Mouse (Mus musculus): ENCODE measurements around the gene Hnrnpu. TPM values are rescaled to one million over a fixed set of nuclear protein-coding genes. Genes with fewer than 3 reads are reported as not detected.
"Not testable (repeated sequence)": the region's sequence is repeated elsewhere in the genome, so short reads cannot be mapped to it uniquely, and the experiment has no call there.

Gene Hnrnpu
- polyA plus RNA-seq, 1 experiment from 2014 or later: 369 TPM

DNA sequence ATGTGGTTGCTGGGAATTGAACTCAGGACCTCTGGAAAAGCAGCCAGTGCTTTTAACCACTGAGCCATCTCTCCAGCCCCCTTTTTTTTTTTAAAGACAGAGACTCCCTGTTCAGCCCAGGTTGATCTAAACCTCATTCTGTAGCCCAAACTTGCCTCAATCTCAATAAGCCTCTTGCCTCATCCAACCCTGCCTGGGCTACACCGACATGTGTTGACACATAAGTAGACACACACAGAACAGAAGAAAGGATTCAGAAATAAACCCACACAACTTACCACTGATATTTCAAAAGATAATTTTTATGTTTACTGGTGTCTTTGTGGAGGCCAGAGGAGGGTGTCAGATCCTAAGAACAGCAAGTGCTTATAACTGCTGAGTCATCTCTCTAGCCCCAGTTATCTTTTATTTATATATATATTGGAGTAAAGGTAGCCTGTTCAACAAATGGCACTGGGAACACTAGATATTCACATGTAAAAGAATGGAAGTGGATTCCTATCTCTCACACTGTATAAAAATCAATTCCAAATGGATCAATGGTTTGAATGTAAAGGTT, 24.5 kb downstream of the Hnrnpu start:
- peaks cover 13% of the 10 kb centered on the region for H3K4me1 ChIP-seq (ENCODE audit: control insufficient read depth, insufficient read depth, low read length)
- no peak overlapping the region for H3K9ac ChIP-seq (replicated peaks; ENCODE audit: low read length)
- ATAC-seq (ENCODE audit: low FRiP score, low TSS enrichment) (no peak), DNase-seq (no peak)
- no peaks in the 10 kb centered on the region for H3K36me3 ChIP-seq (ENCODE audit: control insufficient read depth, insufficient read depth, low read length)
- WGBS: 100% methylated on average over 1 of the region's 1 CpGs
- no peaks in the 10 kb centered on the region for H3K27me3 ChIP-seq (ENCODE audit: control insufficient read depth, insufficient read depth, low read length)
- H3K4me3 ChIP-seq (replicated peaks; ENCODE audit: low read depth, low read length): no peak overlapping the region
- no peaks in the 10 kb centered on the region for H3K9me3 ChIP-seq (ENCODE audit: control insufficient read depth, low read length)
- H3K4me2 ChIP-seq (ENCODE audit: low read length): no peak overlapping the region
- no peak overlapping the region for H3K27ac ChIP-seq (replicated peaks; ENCODE audit: low read depth, low read length)

DNA sequence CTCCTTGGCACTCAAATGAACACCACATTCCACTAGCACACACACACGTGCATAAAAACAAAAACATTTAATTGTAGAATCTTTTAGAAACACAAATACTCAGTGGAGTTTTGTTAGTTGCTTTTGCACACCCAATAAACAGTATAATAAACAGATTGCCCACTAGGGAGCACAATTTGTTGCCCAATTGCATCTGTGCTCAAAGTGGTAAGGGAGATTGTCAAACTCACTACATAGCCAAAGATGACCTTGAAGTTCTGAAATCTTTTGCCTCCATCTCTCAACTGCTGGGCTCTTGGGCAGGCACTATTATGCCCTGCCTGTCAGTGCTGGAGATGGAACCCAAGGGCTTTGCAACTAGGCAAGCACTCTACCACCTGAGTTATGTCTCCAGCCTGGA, 27.5 kb downstream of the Hnrnpu start:
- no peak overlapping the region for H3K4me3 ChIP-seq (replicated peaks; ENCODE audit: low read depth, low read length)
- 74% methylated on average over 1 of the region's 1 CpGs for WGBS
- DNase-seq (no peak), ATAC-seq (ENCODE audit: low FRiP score, low TSS enrichment) (no peak)
- no peak overlapping the region for H3K4me2 ChIP-seq (ENCODE audit: low read length)
- H3K27ac ChIP-seq (replicated peaks; ENCODE audit: low read depth, low read length): no peak overlapping the region
- no peaks in the 10 kb centered on the region for H3K27me3 ChIP-seq (ENCODE audit: control insufficient read depth, insufficient read depth, low read length)
- H3K9ac ChIP-seq (replicated peaks; ENCODE audit: low read length): no peak overlapping the region
- no peaks in the 10 kb centered on the region for H3K4me1 ChIP-seq (ENCODE audit: control insufficient read depth, insufficient read depth, low read length)
- H3K9me3 ChIP-seq (ENCODE audit: control insufficient read depth, low read length): no peaks in the 10 kb centered on the region
- no peaks in the 10 kb centered on the region for H3K36me3 ChIP-seq (ENCODE audit: control insufficient read depth, insufficient read depth, low read length)

DNA sequence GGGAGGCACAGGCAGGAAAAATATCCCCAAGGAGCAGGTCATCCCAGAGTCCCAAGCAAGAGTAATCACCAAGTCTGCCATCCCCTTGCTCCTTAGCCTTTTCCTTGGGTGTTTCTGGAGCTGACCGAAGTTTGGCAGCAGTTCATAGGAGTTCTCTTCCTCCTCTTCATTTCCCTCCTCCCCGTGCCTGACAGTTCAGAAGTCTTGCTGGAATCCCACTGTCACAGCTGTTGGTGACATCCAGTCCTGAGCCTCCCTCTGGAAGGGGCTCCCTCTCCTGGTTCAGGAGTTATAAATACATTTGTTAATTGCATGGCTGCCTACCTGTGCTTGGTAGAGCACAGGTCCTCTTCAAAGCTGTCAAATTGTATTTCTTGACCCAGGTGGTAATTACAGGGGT, 28.1 kb downstream of the Hnrnpu start:
- Histone ChIP-seq H3K9me3 (ENCODE audit: control insufficient read depth, low read length) (no peaks in the 10 kb centered on the region), H3K9ac (replicated peaks; ENCODE audit: low read length) (no peak overlapping the region), H3K27me3 (ENCODE audit: control insufficient read depth, insufficient read depth, low read length) (no peaks in the 10 kb centered on the region), H3K4me1 (ENCODE audit: control insufficient read depth, insufficient read depth, low read length) (no peaks in the 10 kb centered on the region), H3K27ac (replicated peaks; ENCODE audit: low read depth, low read length) (no peak overlapping the region), H3K36me3 (ENCODE audit: control insufficient read depth, insufficient read depth, low read length) (no peaks in the 10 kb centered on the region), H3K4me2 (ENCODE audit: low read length) (no peak overlapping the region), H3K4me3 (replicated peaks; ENCODE audit: low read depth, low read length) (no peak overlapping the region)
- ATAC-seq (ENCODE audit: low FRiP score, low TSS enrichment) (no peak), DNase-seq (no peak)
- WGBS: 89% methylated on average over 2 of the region's 2 CpGs

DNA sequence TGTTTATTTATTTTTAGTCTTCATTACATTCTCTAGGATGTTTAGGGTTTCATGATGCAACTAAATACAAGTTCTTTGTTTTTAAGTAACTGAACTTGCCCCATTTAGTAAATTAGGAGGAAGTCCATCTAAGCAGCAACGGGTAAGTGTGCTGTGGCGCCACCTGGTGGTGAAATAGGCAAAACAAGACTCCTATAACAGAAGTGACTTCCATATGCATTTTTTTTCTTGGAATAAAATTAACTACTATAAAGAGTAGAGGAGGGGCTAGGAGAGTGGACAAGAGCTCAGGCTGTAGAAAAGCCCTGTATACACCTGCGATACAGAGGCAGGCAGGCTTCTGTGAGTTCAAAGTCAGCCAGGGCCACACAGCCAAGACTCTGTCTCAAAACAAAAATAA, 34.2 kb downstream of the Hnrnpu start:
- no peak overlapping the region for H3K4me2 ChIP-seq (ENCODE audit: low read length)
- H3K36me3 ChIP-seq (ENCODE audit: control insufficient read depth, insufficient read depth, low read length): no peaks in the 10 kb centered on the region
- no peaks in the 10 kb centered on the region for H3K27me3 ChIP-seq (ENCODE audit: control insufficient read depth, insufficient read depth, low read length)
- no peaks in the 10 kb centered on the region for H3K4me1 ChIP-seq (ENCODE audit: control insufficient read depth, insufficient read depth, low read length)
- 23% methylated on average over 3 of the region's 3 CpGs for WGBS
- H3K4me3 ChIP-seq (replicated peaks; ENCODE audit: low read depth, low read length): no peak overlapping the region
- no peak overlapping the region for H3K27ac ChIP-seq (replicated peaks; ENCODE audit: low read depth, low read length)
- no peak overlapping the region for H3K9ac ChIP-seq (replicated peaks; ENCODE audit: low read length)
- ATAC-seq (ENCODE audit: low FRiP score, low TSS enrichment): no peak
- no peaks in the 10 kb centered on the region for H3K9me3 ChIP-seq (ENCODE audit: control insufficient read depth, low read length)
- peak; percentile 79 for DNase-seq

DNA sequence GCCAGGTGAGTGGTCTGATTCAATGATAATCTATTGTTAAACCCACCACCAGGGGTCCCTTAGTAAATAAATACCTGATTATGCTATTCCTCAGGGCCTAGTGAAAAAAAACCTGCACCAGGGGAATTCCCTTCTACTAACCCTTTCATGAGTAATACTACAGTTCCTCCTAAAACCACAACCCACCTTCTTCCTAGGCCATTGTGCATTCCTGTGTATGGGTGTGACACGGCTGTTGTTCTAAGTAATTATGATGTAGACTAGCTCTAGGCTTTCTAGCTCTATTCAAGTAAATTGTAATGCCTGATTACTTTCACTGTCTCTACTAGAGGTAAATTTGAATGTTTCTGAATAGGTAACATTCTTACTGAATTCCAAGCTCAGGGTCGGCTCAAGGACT, 36.3 kb downstream of the Hnrnpu start:
- not testable (repeated sequence) for H3K9me3 ChIP-seq (ENCODE audit: control insufficient read depth, low read length); H3K4me1 ChIP-seq (ENCODE audit: control insufficient read depth, insufficient read depth, low read length); DNase-seq; H3K4me2 ChIP-seq (ENCODE audit: low read length); H3K27ac ChIP-seq (replicated peaks; ENCODE audit: low read depth, low read length); H3K27me3 ChIP-seq (ENCODE audit: control insufficient read depth, insufficient read depth, low read length); ATAC-seq (ENCODE audit: low FRiP score, low TSS enrichment); H3K9ac ChIP-seq (replicated peaks; ENCODE audit: low read length); H3K4me3 ChIP-seq (replicated peaks; ENCODE audit: low read depth, low read length); H3K36me3 ChIP-seq (ENCODE audit: control insufficient read depth, insufficient read depth, low read length)
- WGBS: 86% methylated on average over 2 of the region's 2 CpGs

DNA sequence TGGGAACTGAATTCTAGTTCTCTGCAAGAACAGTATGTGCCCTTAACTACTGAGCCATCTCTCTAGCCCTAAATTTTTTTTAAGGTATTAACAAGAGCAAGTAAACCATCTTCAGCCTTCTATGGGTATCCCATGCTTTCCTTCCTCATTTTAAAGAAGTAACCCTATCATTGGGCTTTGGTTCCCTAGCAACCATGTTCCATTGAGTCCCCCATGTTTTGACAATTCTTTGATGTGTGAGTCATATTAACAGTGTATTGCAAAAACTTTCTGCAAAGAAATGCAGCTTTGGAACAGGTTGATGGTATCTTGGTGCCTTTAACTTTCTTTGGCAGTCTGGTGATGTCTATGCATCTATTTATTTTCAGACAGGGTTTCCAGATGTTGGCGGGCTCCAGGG, 43.5 kb downstream of the Hnrnpu start:
- H3K4me1 ChIP-seq (ENCODE audit: control insufficient read depth, insufficient read depth, low read length): no peaks in the 10 kb centered on the region
- no peak overlapping the region for H3K27ac ChIP-seq (replicated peaks; ENCODE audit: low read depth, low read length)
- H3K36me3 ChIP-seq (ENCODE audit: control insufficient read depth, insufficient read depth, low read length): no peaks in the 10 kb centered on the region
- H3K9me3 ChIP-seq (ENCODE audit: control insufficient read depth, low read length): no peaks in the 10 kb centered on the region
- 88% methylated on average over 1 of the region's 1 CpGs for WGBS
- no peak overlapping the region for H3K4me2 ChIP-seq (ENCODE audit: low read length)
- no peak overlapping the region for H3K9ac ChIP-seq (replicated peaks; ENCODE audit: low read length)
- H3K4me3 ChIP-seq (replicated peaks; ENCODE audit: low read depth, low read length): no peak overlapping the region
- DNase-seq (no peak), ATAC-seq (ENCODE audit: low FRiP score, low TSS enrichment) (no peak)
- H3K27me3 ChIP-seq (ENCODE audit: control insufficient read depth, insufficient read depth, low read length): no peaks in the 10 kb centered on the region

DNA sequence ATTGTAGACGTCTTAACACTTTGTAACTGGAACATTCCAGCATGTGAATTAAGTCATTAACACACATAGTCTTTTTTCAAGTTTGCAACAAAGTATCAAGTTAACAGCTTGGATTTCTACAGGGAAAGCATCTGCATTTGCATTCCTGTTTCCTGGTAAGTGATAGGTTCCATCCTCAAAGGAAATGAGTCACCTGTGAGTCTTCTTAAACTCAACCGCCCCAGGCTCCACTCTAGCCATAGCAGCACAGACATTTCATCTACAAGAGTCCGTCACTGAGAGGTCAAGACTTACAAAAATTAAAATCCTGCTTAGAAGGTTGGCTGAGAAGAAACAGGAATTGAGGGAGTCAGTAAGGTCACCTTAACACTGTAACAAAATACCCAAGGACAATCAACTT, 45.9 kb downstream of the Hnrnpu start:
- no peak overlapping the region for H3K27ac ChIP-seq (replicated peaks; ENCODE audit: low read depth, low read length)
- 91% methylated on average over 3 of the region's 3 CpGs for whole genome bisulfite sequencing
- no peaks in the 10 kb centered on the region for H3K27me3 ChIP-seq (ENCODE audit: control insufficient read depth, insufficient read depth, low read length)
- no peaks in the 10 kb centered on the region for H3K36me3 ChIP-seq (ENCODE audit: control insufficient read depth, insufficient read depth, low read length)
- no peak overlapping the region for H3K9ac ChIP-seq (replicated peaks; ENCODE audit: low read length)
- H3K4me3 ChIP-seq (replicated peaks; ENCODE audit: low read depth, low read length): no peak overlapping the region
- no peak overlapping the region for H3K4me2 ChIP-seq (ENCODE audit: low read length)
- H3K4me1 ChIP-seq (ENCODE audit: control insufficient read depth, insufficient read depth, low read length): no peaks in the 10 kb centered on the region
- DNase-seq (no peak), ATAC-seq (ENCODE audit: low FRiP score, low TSS enrichment) (no peak)
- no peaks in the 10 kb centered on the region for H3K9me3 ChIP-seq (ENCODE audit: control insufficient read depth, low read length)

DNA sequence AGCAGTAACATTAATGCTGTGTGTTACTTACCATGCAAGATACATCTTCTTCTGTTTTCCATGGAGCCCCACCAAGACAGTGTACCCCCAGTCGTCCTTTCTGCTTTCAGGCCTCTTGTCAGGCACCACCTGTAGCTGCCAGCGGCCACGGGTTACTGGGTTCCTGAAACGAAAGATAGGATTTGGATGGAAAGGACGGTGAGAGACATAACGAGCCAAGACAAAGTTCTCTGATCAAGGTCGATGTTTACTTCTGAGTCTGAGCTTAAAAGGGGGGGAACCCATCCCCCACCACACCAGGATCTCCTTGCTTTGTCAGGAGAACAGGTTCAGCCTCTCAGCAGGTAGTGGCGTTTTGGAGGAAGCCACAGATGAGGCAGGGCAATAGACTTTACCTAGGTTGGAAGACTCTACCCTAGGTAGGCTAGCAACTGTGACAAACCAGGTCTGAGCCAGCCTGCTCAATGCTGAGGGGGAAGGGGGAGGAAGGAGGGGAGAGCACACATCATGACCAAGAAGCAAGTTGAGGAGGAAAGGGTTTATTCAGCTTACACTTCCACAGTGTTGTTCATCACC, 49.9 kb downstream of the Hnrnpu start:
- Histone ChIP-seq H3K4me2 (ENCODE audit: low read length) (no peak overlapping the region), H3K36me3 (ENCODE audit: control insufficient read depth, insufficient read depth, low read length) (no peaks in the 10 kb centered on the region), H3K4me3 (replicated peaks; ENCODE audit: low read depth, low read length) (no peak overlapping the region), H3K9me3 (ENCODE audit: control insufficient read depth, low read length) (peaks cover 4% of the 10 kb centered on the region; the same call in 1 of the 2 replicates), H3K4me1 (ENCODE audit: control insufficient read depth, insufficient read depth, low read length) (no peaks in the 10 kb centered on the region), H3K9ac (replicated peaks; ENCODE audit: low read length) (no peak overlapping the region), H3K27me3 (ENCODE audit: control insufficient read depth, insufficient read depth, low read length) (no peaks in the 10 kb centered on the region), H3K27ac (replicated peaks; ENCODE audit: low read depth, low read length) (no peak overlapping the region)
- DNase-seq: no peak
- 62% methylated on average over 8 of the region's 8 CpGs for WGBS
- no peak for ATAC-seq (ENCODE audit: low FRiP score, low TSS enrichment)

DNA sequence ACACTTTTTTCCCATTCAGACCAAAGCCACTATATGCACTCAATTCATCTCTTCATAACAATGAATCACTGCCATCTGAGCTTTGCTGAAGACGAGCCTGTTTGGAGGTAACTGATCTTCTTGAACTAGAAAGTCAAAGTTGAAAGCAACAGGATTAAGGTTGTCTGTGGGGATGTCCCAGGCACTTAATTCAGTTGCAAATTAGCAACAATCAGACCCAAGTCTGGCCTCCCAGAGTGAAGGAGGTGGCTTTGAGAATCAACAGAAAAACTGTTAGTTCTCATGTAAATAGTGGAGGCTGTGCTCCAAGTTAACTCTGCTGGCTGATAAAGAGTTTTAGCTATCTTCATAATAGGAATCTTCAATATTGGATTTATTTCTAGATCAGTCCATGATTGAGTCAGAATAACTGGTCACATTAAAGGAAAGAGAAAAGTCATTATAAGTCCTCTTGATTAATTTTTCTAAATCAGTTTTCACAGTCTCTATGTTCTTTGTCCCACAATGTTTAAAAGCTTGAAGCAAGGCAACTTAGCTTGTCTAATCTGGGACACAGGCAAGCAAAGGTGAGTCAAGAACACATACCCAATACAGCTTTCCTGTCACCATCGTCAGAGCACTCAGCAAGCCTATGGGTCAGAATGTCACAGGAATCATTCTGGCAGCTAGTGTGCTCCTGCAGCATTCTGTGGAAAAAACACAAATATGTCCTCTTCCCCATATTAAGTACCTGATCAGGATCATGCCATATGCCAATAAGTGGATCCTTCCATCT, 53.5 kb downstream of the Hnrnpu start:
- H3K27ac ChIP-seq (replicated peaks; ENCODE audit: low read depth, low read length): no peak overlapping the region

More for the DNA sequence above, 53.5 kb downstream of the Hnrnpu start:
- Histone ChIP-seq H3K4me1 (ENCODE audit: control insufficient read depth, insufficient read depth, low read length) (no peaks in the 10 kb centered on the region), H3K9ac (replicated peaks; ENCODE audit: low read length) (no peak overlapping the region), H3K4me3 (replicated peaks; ENCODE audit: low read depth, low read length) (no peak overlapping the region), H3K36me3 (ENCODE audit: control insufficient read depth, insufficient read depth, low read length) (no peaks in the 10 kb centered on the region), H3K9me3 (ENCODE audit: control insufficient read depth, low read length) (peaks cover 4% of the 10 kb centered on the region; the same call in 1 of the 2 replicates), H3K27me3 (ENCODE audit: control insufficient read depth, insufficient read depth, low read length) (no peaks in the 10 kb centered on the region), H3K4me2 (ENCODE audit: low read length) (no peak overlapping the region)
- DNase-seq: no peak
- WGBS: 54% methylated on average over 2 of the region's 2 CpGs
- no peak for ATAC-seq (ENCODE audit: low FRiP score, low TSS enrichment)
